Mouse (Mus musculus): ENCODE measurements around the gene Bend6. TPM values are rescaled to one million over a fixed set of nuclear protein-coding genes. Genes with fewer than 3 reads are reported as not detected.

Gene Bend6
- 0.79 and 1.6 TPM in 2 replicates for polyA plus RNA-seq (2015; fragmentation: Nextera tagmentation; extraction: Ambion mirVana)

GRCm38 (mm10) chr1:33907421-33908190 is at the start of gene Bend6:
TSS of gene Bend6 (minus strand) at chr1:33907816.

GRCm38 (mm10) chr1:33908191-33908962 is 761 bp upstream of the Bend6 start, which contains the start of gene Dst:
TSS of gene Dst (plus strand) at chr1:33908225.

GRCm38 (mm10) chr1:33813868-33814794 is 93.5 kb downstream of the Bend6 start, which contains the start of gene Zfp451:
TSS of gene Zfp451 (minus strand) at chr1:33814595.

Other genes starting within 250 kb of the Bend6 start
- 15.5 and 18.6 TPM in 2 replicates for gene Prim2, start 238.0 kb downstream of the Bend6 start, polyA plus RNA-seq (2015; fragmentation: Nextera tagmentation; extraction: Ambion mirVana)
- gene Rab23, start 187.9 kb downstream of the Bend6 start, polyA plus RNA-seq (2015; fragmentation: Nextera tagmentation; extraction: Ambion mirVana), result 11.1 and 13.6 TPM in 2 replicates
- 19.4 and 25.6 TPM in 2 replicates for gene Bag2, start 150.0 kb downstream of the Bend6 start, polyA plus RNA-seq (2015; fragmentation: Nextera tagmentation; extraction: Ambion mirVana)
- gene Zfp451, start 93.2 kb downstream of the Bend6 start, polyA plus RNA-seq (2015; fragmentation: Nextera tagmentation; extraction: Ambion mirVana), result 10.7 and 16.0 TPM in 2 replicates
- gene Dst, start 409 bp upstream of the Bend6 start, polyA plus RNA-seq (2015; fragmentation: Nextera tagmentation; extraction: Ambion mirVana), result 21.9 and 23.0 TPM in 2 replicates